Mouse (Mus musculus): Measurements from ENCODE around the gene Naa16. TPM values are rescaled to one million over a fixed set of nuclear protein-coding genes. Genes with fewer than 3 reads are reported as not detected.

Gene Naa16
- polyA plus RNA-seq (2017; shearing (Covaris generic)): 65.6 TPM

GRCm38 (mm10) chr14:79390265-79390926 lies at the start of gene Naa16:
Gene Naa16 (minus strand): TSS chr14:79390778.

DNA sequence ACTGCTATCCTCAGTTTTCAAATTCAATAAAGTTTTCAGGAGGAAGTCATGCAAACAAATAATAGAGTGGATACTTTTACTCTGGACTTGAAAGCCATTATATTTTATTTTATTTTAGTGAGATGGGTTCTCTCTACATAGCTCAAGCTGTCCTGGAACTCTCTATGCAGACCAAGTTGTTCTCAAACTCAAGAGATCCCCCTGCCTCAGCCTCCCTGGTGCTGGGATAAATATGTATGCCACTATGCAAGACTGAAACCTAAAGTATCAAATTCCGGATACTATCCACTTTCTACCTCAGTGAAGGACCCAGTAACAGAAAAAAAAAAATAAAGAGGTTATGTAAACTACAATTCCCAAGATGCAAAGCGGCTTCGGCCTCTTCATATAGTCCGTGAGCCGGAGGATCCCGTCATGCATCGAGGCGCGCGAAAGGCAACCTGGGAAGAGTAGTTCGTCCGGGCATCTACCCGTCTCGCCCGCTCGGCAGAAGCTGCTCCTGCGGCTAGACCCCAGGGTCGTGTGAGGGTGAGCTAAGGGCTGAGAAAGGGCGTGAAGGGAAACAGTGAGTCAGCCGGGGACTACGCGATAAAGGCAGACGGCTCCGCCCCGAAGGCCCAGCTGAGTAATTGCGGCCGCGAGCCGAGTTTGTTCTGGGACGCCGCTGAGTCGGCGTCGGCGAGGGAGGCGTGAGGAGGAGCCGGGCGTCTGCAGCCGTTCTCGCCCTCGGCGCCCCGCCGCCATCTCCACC lies 35.6 kb upstream of the Naa16 start, which contains the start of gene Kbtbd7:
Gene Kbtbd7 (plus strand): TSS at position 533 of the 751 bp plus-strand sequence.

GRCm38 (mm10) chr14:79397321-79398122 lies 6.9 kb upstream of the Naa16 start, which contains the start of gene Mtrf1:
Gene Mtrf1 (plus strand): TSS chr14:79397772.

GRCm38 (mm10) chr14:79301466-79301875 lies 89.1 kb downstream of the Naa16 start, which contains the start of gene Rgcc:
Gene Rgcc (minus strand): TSS chr14:79301645.

Other genes with a start within 250 kb of the Naa16 start
- 0.32 TPM for gene Zfp957, start 143.4 kb downstream of the Naa16 start, polyA plus RNA-seq (2017; shearing (Covaris generic))
- gene Rgcc, start 89.1 kb downstream of the Naa16 start, polyA plus RNA-seq (2017; shearing (Covaris generic)): 33.5 TPM
- 4.6 TPM for gene Mtrf1, start 7.0 kb upstream of the Naa16 start, polyA plus RNA-seq (2017; shearing (Covaris generic))
- 5.5 TPM for gene Kbtbd7, start 35.7 kb upstream of the Naa16 start, polyA plus RNA-seq (2017; shearing (Covaris generic))
- gene Kbtbd6, start 61.1 kb upstream of the Naa16 start, polyA plus RNA-seq (2017; shearing (Covaris generic)): not detected
- gene Elf1, start 90.4 kb upstream of the Naa16 start, polyA plus RNA-seq (2017; shearing (Covaris generic)): 175 TPM
- 47.0 TPM for gene Wbp4, start 90.7 kb upstream of the Naa16 start, polyA plus RNA-seq (2017; shearing (Covaris generic))
- 98.9 TPM for gene Sugt1, start 196.9 kb upstream of the Naa16 start, polyA plus RNA-seq (2017; shearing (Covaris generic))